Comparison of ENCODE assay signal across 24 mouse cellular contexts in the genomic region with DNA sequence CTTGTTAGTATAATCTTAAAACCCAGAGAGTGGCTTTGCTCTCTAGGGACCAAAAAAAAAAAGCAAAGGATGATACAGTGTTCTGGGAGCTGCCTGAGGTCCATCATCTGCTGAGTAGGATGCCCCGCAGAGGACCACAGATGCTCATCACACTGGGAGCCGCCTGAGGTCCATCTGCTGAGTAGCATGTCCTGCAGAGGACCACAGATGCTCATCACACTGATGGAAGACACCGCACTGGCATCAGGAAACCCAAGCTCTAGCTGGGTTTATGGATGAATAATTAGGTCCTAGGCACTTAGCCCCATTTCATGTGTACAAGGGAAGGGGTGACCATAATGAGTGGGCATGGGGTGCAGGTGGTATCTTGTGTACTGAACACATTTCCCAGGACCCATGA. TPM values are rescaled to one million over a fixed set of nuclear protein-coding genes. Genes with fewer than 3 reads are reported as not detected.
DNase-seq lines count a peak whose midpoint lies in the region; ATAC-seq and TF ChIP-seq lines count a peak whose summit lies in the region.
"Had no signal": no experiment of that assay in that cellular context is flagged by ENCODE, and none has a peak within 500 bp of the region (broad histone marks: within the 10 kb centered on the region; RNA-seq: fewer than 3 reads in every experiment).

No protein-coding gene starts in this region.

- WGBS in hindbrain, embryonic 12.5 days, result 71% methylated on average over 3 of the region's 3 CpGs
- WGBS in hindbrain, embryonic 13.5 days, result 74% methylated on average over 3 of the region's 3 CpGs
- 14% methylated on average over 3 of the region's 3 CpGs for WGBS in cerebellum, adult 2 months
- WGBS in forebrain, embryonic 15.5 days, result 80% methylated on average over 3 of the region's 3 CpGs

- H3K4me3 ChIP-seq in hindbrain, embryonic 12.5 days, result no peak overlapping the region
- H3K4me3 ChIP-seq in hindbrain, embryonic 13.5 days, result no peak overlapping the region
- no peak overlapping the region for H3K4me3 ChIP-seq in MEL (ENCODE audit: control insufficient read depth in 1 of 2, insufficient read depth in 1 of 2, low read depth in 2 of 2, low read length in 2 of 2)
- H3K4me3 ChIP-seq in cerebellum, adult 2 months (replicated peaks; ENCODE audit: insufficient read depth, low read depth, low read length), result no peak overlapping the region
- H3K4me3 ChIP-seq in forebrain, embryonic 15.5 days, result no peak overlapping the region
- H3K4me3 ChIP-seq: embryonic facial prominence, embryonic 13.5 days; heart, embryonic 12.5 days; limb, embryonic 10.5 days; neural tube, embryonic 12.5 days had no signal

- ATAC-seq in hindbrain, embryonic 12.5 days (ENCODE audit: low FRiP score), result peak; percentile 41; the same call in 1 of the 2 replicates
- ATAC-seq in hindbrain, embryonic 13.5 days (ENCODE audit: low FRiP score), result no peak
- ATAC-seq in forebrain, embryonic 15.5 days (replicated peaks), result no peak
- ATAC-seq: activated CD4-positive, CD25-positive, alpha-beta regulatory T cell, adult 4 months; CD4-positive, CD25-positive, alpha-beta regulatory T cell, adult 4 months; forebrain, embryonic 16.5 days; inflammation-experienced regulatory T-cells, adult 6 months; liver, postnatal 0 days had no signal

- H3K27me3 ChIP-seq in hindbrain, embryonic 12.5 days, result no peaks in the 10 kb centered on the region
- no peaks in the 10 kb centered on the region for H3K27me3 ChIP-seq in hindbrain, embryonic 13.5 days
- H3K27me3 ChIP-seq in MEL (ENCODE audit: control insufficient read depth in 1 of 2, insufficient read depth in 2 of 2, low read length in 2 of 2), result no peaks in the 10 kb centered on the region
- H3K27me3 ChIP-seq in cerebellum, adult 2 months (ENCODE audit: control insufficient read depth, insufficient read depth, low read length), result no peaks in the 10 kb centered on the region
- H3K27me3 ChIP-seq in forebrain, embryonic 15.5 days, result no peaks in the 10 kb centered on the region
- H3K27me3 ChIP-seq: embryonic facial prominence, embryonic 13.5 days; heart, embryonic 12.5 days; neural tube, embryonic 12.5 days had no signal

- no peak for TF ChIP-seq RAD21 in MEL (IDR thresholded peaks at IDR 0.05; ENCODE audit: low read depth, low read length)

- H3K79me2 ChIP-seq in MEL (ENCODE audit: control insufficient read depth, insufficient read depth, low read length, poor library complexity), result no peaks in the 10 kb centered on the region

- TF ChIP-seq POLR2A in MEL (IDR thresholded peaks at IDR 0.05; ENCODE audit: control insufficient read depth in 1 of 2, insufficient read depth in 1 of 2, low read depth in 1 of 2, low read length in 2 of 2, poor library complexity in 1 of 2), result no peak
- TF ChIP-seq POLR2A in cerebellum, adult 2 months (IDR thresholded peaks at IDR 0.05; ENCODE audit: borderline replicate concordance, insufficient read depth, low read length), result no peak

- 0 out of 2 replicates have a peak, but pooled peaks cover 6% of the 10 kb centered on the region for H3K9me3 ChIP-seq in hindbrain, embryonic 12.5 days (replicated peaks)
- no peaks in the 10 kb centered on the region for H3K9me3 ChIP-seq in hindbrain, embryonic 13.5 days
- H3K9me3 ChIP-seq in MEL (replicated peaks; ENCODE audit: insufficient read depth, low read length), result no peaks in the 10 kb centered on the region
- H3K9me3 ChIP-seq in forebrain, embryonic 15.5 days, result no peaks in the 10 kb centered on the region
- H3K9me3 ChIP-seq: limb, embryonic 10.5 days had no signal

- no peak for DNase-seq in MEL (ENCODE audit: low read depth, low spot score)
- peak; percentile 87 to 91 for DNase-seq in cerebellum, adult 2 months
- peak; percentile 79 to 83 for DNase-seq in cerebellum, postnatal 36 days
- no peak for DNase-seq in gastrocnemius, postnatal 25 days
- DNase-seq in lung, postnatal 10 days, result no peak
- DNase-seq: adrenal gland, postnatal 10 days; heart, postnatal 14 days; kidney, adult 2 months; kidney, postnatal 25 days; liver, postnatal 0 days; lung, postnatal 14 days; spleen, adult 18-20 months; thymus, postnatal 36 days had no signal

- no peak overlapping the region for H3K9ac ChIP-seq in hindbrain, embryonic 12.5 days
- no peak overlapping the region for H3K9ac ChIP-seq in hindbrain, embryonic 13.5 days
- H3K9ac ChIP-seq in MEL (ENCODE audit: control insufficient read depth, low read depth, low read length, poor library complexity, severe bottlenecking), result no peak overlapping the region
- H3K9ac ChIP-seq in forebrain, embryonic 15.5 days (replicated peaks), result no peak overlapping the region
- H3K9ac ChIP-seq: embryonic facial prominence, embryonic 13.5 days; heart, embryonic 12.5 days; liver, postnatal 0 days; neural tube, embryonic 12.5 days had no signal

- peaks cover 24% of the 10 kb centered on the region for H3K36me3 ChIP-seq in hindbrain, embryonic 12.5 days
- H3K36me3 ChIP-seq in hindbrain, embryonic 13.5 days, result peaks cover 34% of the 10 kb centered on the region
- H3K36me3 ChIP-seq in MEL (ENCODE audit: control insufficient read depth in 1 of 2, insufficient read depth in 2 of 2, low read length in 2 of 2), result no peaks in the 10 kb centered on the region; a peak in 1 of 4 replicates
- peaks cover 22% of the 10 kb centered on the region for H3K36me3 ChIP-seq in forebrain, embryonic 15.5 days

- H3K27ac ChIP-seq in hindbrain, embryonic 12.5 days, result no peak overlapping the region
- no peak overlapping the region for H3K27ac ChIP-seq in hindbrain, embryonic 13.5 days
- no peak overlapping the region for H3K27ac ChIP-seq in MEL (ENCODE audit: control insufficient read depth, low read depth, low read length)
- peak overlapping the region; percentile 75 for H3K27ac ChIP-seq in cerebellum, adult 2 months (ENCODE audit: insufficient read depth, low read length)
- H3K27ac ChIP-seq in forebrain, embryonic 15.5 days (replicated peaks), result no peak overlapping the region
- H3K27ac ChIP-seq: embryonic facial prominence, embryonic 13.5 days; limb, embryonic 10.5 days; neural tube, embryonic 12.5 days had no signal

- no peak for TF ChIP-seq EP300 in MEL (IDR thresholded peaks at IDR 0.05; ENCODE audit: low read depth in 1 of 2, low read length in 2 of 2)

- no peaks in the 10 kb centered on the region for H3K4me1 ChIP-seq in hindbrain, embryonic 12.5 days
- no peaks in the 10 kb centered on the region for H3K4me1 ChIP-seq in hindbrain, embryonic 13.5 days (replicated peaks)
- H3K4me1 ChIP-seq in MEL (ENCODE audit: control insufficient read depth in 1 of 2, insufficient read depth in 2 of 2, low read length in 2 of 2), result no peaks in the 10 kb centered on the region
- peaks cover 22% of the 10 kb centered on the region for H3K4me1 ChIP-seq in cerebellum, adult 2 months (ENCODE audit: control insufficient read depth, insufficient read depth, low read length)
- H3K4me1 ChIP-seq in forebrain, embryonic 15.5 days, result no peaks in the 10 kb centered on the region
- H3K4me1 ChIP-seq: embryonic facial prominence, embryonic 13.5 days; heart, embryonic 12.5 days; limb, embryonic 10.5 days; neural tube, embryonic 12.5 days had no signal

- no peak overlapping the region for H3K4me2 ChIP-seq in hindbrain, embryonic 12.5 days (replicated peaks)
- H3K4me2 ChIP-seq in hindbrain, embryonic 13.5 days, result no peak overlapping the region
- no peak overlapping the region for H3K4me2 ChIP-seq in forebrain, embryonic 15.5 days (replicated peaks)
- H3K4me2 ChIP-seq: embryonic facial prominence, embryonic 13.5 days; heart, embryonic 12.5 days; neural tube, embryonic 12.5 days had no signal

- TF ChIP-seq CTCF in MEL (IDR thresholded peaks at IDR 0.05 in 2 of 3, conservative IDR thresholded peaks at IDR 0.05 in 1 of 3; ENCODE audit: control insufficient read depth in 1 of 3, insufficient read depth in 1 of 3, low read depth in 2 of 3, low read length in 3 of 3, poor library complexity in 1 of 3, severe bottlenecking in 1 of 3), result no peak
- TF ChIP-seq CTCF in cerebellum, adult 2 months (IDR thresholded peaks at IDR 0.05; ENCODE audit: borderline replicate concordance, insufficient read depth, low read depth, low read length), result peak; percentile 19; the same call in 1 of the 2 replicates

TF ChIP-seq in MEL, 35 proteins besides CTCF, POLR2A, EP300 and RAD21:
- TF ChIP-seq NELFE (IDR thresholded peaks at IDR 0.05; ENCODE audit: low read depth, low read length), result no peak
- TF ChIP-seq POLR2AphosphoS2 (IDR thresholded peaks at IDR 0.05; ENCODE audit: low read length), result peak; percentile 24; the same call in 1 of the 2 replicates

RNA-seq across cellular contexts. Expression of gene Plbd1, which starts 47.6 kb away (rescaled TPM):
- polyA plus RNA-seq in hindbrain, embryonic 12.5 days (2016; fragmentation: Nextera tagmentation; extraction: Ambion mirVana), result 2.3 and 2.6 TPM in 2 replicates
- polyA plus RNA-seq in hindbrain, embryonic 13.5 days (2015; fragmentation: Nextera tagmentation; extraction: Ambion mirVana), result 1.4 and 1.8 TPM in 2 replicates
- not detected in 2 replicates for total RNA-seq in MEL (2012; rRNA removed)
- not detected for polyA plus RNA-seq in MEL (2012; ENCODE audit: insufficient read depth in 1 of 2, insufficient read length in 2 of 2, low read depth in 1 of 2, low replicate concordance in 2 of 2, missing spikeins in 1 of 2)
- 0.11 and 0.15 TPM in 2 replicates for polyA plus RNA-seq in cerebellum, adult 2 months (2012; rRNA removed)
- polyA plus RNA-seq in forebrain, embryonic 15.5 days (2015; fragmentation: Nextera tagmentation; extraction: Ambion mirVana), result 0.29 and 0.34 TPM in 2 replicates
- total RNA-seq in gastrocnemius, postnatal 25 days (2021), result 10 to 100 TPM; 18.3 to 18.8 TPM

Comparison
In these comparisons a context has a peak if more than half of its experiments do, and no peak if none do; other contexts are left out.
1. DNase-seq: peak in cerebellum, adult 2 months (2 of 2) and cerebellum, postnatal 36 days (2 of 2); none in MEL (single experiment), gastrocnemius, postnatal 25 days (single experiment) and lung, postnatal 10 days (single experiment).